Mouse (Mus musculus): ENCODE data around the gene Gm49027.

- TF ChIP-seq POLR2A (IDR thresholded peaks at IDR 0.05; ENCODE audit: low read depth, low read length) = no peak
- no peak for TF ChIP-seq CTCF (IDR thresholded peaks at IDR 0.05; ENCODE audit: extremely low read depth, insufficient read depth, insufficient read length, insufficient replicate concordance)
Observed at GRCm38 (mm10) chr5:123464638-123465037, 60.6 kb downstream of the Gm49027 start.

Data from spleen, adult 2 months (tissue).